Mouse (Mus musculus) left cerebral cortex, adult 2 months (tissue): Measurements from ENCODE around the gene Slc41a2. TPM values are rescaled to one million over a fixed set of nuclear protein-coding genes. Genes with fewer than 3 reads are reported as not detected.
A peak's percentile ranks its signal among the peaks of the same experiment; 100 is the strongest.

Experiments used
- DNase-seq, 2 experiments: peaks; one replicate each; pipeline ENCODE4 v3.0.0; 2021 to 2022; ENCODE audit warnings: low spot score in 2 of 2, mixed read lengths in 1 of 2; ENCODE audit errors: extremely low spot score in 1 of 2
- H3K27ac ChIP-seq: fragments of 200-600 bp; 2 replicates; pipeline ENCODE4 v1.8.1; 2022
- H3K4me3 ChIP-seq: fragments of 200-600 bp; 2 replicates; pipeline ENCODE4 v1.8.1; 2022
- CTCF ChIP-seq: fragments of 200-600 bp; IDR thresholded peaks from 2 replicates; pipeline ENCODE4 v1.8.1; 2022; ENCODE audit warnings: antibody characterized with exemption, mild to moderate bottlenecking, moderate library complexity
- intact Hi-C: fragments of 180-260 bp; cut with DNase I; formaldehyde crosslinking; loops from one replicate; pipeline ENCODE4 v1.15.1; 2025
- total RNA-seq, 2 experiments: library from RNA; stranded (reverse); gene quantifications; 2 replicates each; pipeline ENCODE4 v1.2.3; 2021

Gene Slc41a2
- total RNA-seq, 2 experiments from 2014 or later: 26.3 to 26.8 TPM

GRCm38 (mm10) chr10:83189071-83189470 is 148.6 kb downstream of the Slc41a2 start:
- DNase-seq: no peak
- H3K27ac ChIP-seq: no peak overlapping the region
- no peak for TF ChIP-seq CTCF
- H3K4me3 ChIP-seq: no peak overlapping the region
- intact Hi-C loops: no loop called here

GRCm38 (mm10) chr10:83186984-83187383 is 150.7 kb downstream of the Slc41a2 start:
- Histone ChIP-seq H3K27ac (no peak overlapping the region), H3K4me3 (no peak overlapping the region)
- no peak for TF ChIP-seq CTCF
- DNase-seq: no peak
- intact Hi-C loops: no loop called here

GRCm38 (mm10) chr10:83186167-83186566 is 151.5 kb downstream of the Slc41a2 start:
- H3K4me3 ChIP-seq: no peak overlapping the region
- no peak overlapping the region for H3K27ac ChIP-seq
- intact Hi-C loops: no loop called here
- TF ChIP-seq CTCF: no peak
- DNase-seq: no peak

- no peak overlapping the region for H3K4me3 ChIP-seq
- no peak for TF ChIP-seq CTCF
- intact Hi-C loops: no loop called here
- no peak for DNase-seq
- no peak overlapping the region for H3K27ac ChIP-seq
Observed at GRCm38 (mm10) chr10:83185121-83185520, 152.6 kb downstream of the Slc41a2 start.

- no peak for TF ChIP-seq CTCF
- peak; percentile 23 to 29 for DNase-seq
- H3K27ac ChIP-seq: no peak overlapping the region
- H3K4me3 ChIP-seq: no peak overlapping the region
- intact Hi-C loops: loop anchor here (5.0 kb wide), 3 partner anchors 52 to 197 kb away; partner anchors contain the start of gene Chst11
Observed at GRCm38 (mm10) chr10:83184480-83185069, 153.1 kb downstream of the Slc41a2 start.

GRCm38 (mm10) chr10:83183634-83184479 is 153.8 kb downstream of the Slc41a2 start:
- DNase-seq: no peak

GRCm38 (mm10) chr10:83182573-83182960 is 155.1 kb downstream of the Slc41a2 start:
- intact Hi-C loops: loop anchor here (2.0 to 5.0 kb wide), 4 partner anchors 50 to 274 kb away; partner anchors contain the start of gene Chst11

More at GRCm38 (mm10) chr10:83183634-83184479, 153.8 kb downstream of the Slc41a2 start:
- intact Hi-C loops: loop anchor here (2.0 to 5.0 kb wide), 4 partner anchors 52 to 275 kb away; partner anchors contain the start of gene Chst11
- TF ChIP-seq CTCF: no peak
- H3K27ac ChIP-seq: 0 out of 2 replicates have a peak overlapping the region, but pooled peaks have one; percentile 16
- H3K4me3 ChIP-seq: no peak overlapping the region

GRCm38 (mm10) chr10:83181831-83182572 is 155.7 kb downstream of the Slc41a2 start:
- H3K4me3 ChIP-seq: no peak overlapping the region
- peak in 1 of 2 experiments; percentile 23 for DNase-seq
- intact Hi-C loops: loop anchor here (2.0 to 5.0 kb wide), 4 partner anchors 50 to 273 kb away; partner anchors contain the start of gene Chst11
- TF ChIP-seq CTCF: no peak
- peak overlapping the region; percentile 55 for H3K27ac ChIP-seq

More at GRCm38 (mm10) chr10:83182573-83182960, 155.1 kb downstream of the Slc41a2 start:
- Histone ChIP-seq H3K27ac (peak overlapping the region; percentile 55), H3K4me3 (no peak overlapping the region)
- peak; percentile 76 for TF ChIP-seq CTCF
- peak; percentile 66 to 69 for DNase-seq

Other genes starting within 250 kb of the Slc41a2 start
- 1 to 10 TPM; 3.9 to 4.5 TPM for gene D10Wsu102e, start 22.3 kb upstream of the Slc41a2 start, total RNA-seq
- gene Aldh1l2, start 196.3 kb upstream of the Slc41a2 start, total RNA-seq: 1 to 10 TPM; 1.7 to 2.4 TPM
- 10 to 100 TPM; 24.1 to 25.5 TPM for gene Washc4, start 205.9 kb upstream of the Slc41a2 start, total RNA-seq